Mouse (Mus musculus): Measurements from ENCODE around the gene Dhx32. TPM values are rescaled to one million over a fixed set of nuclear protein-coding genes. Genes with fewer than 3 reads are reported as not detected.
"Not testable (repeated sequence)": the region's sequence is repeated elsewhere in the genome, so short reads cannot be mapped to it uniquely, and the experiment has no call there.

Dhx32 gene
- polyA plus RNA-seq, 1 experiment = 20.8 TPM

DNA sequence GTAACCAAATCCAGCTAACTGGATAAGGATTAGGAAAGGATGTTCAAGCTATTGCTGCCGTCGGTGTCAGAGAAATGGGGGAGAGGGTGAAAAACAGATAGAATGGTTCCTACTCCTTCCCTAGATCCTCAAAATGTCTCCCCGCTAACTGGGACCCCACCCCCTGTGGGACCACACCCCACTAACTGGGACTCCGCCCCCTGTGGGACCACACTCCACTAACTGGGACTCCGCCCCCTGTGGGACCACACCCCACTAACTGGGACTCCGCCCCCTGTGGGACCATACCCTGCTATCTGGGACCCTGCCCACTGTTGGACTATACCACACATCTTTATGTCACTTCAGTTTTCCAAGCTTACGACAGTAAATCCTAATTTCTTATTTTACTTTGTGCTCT is 78.6 kb downstream of the Dhx32 start:
- TF ChIP-seq CTCF (IDR thresholded peaks at IDR 0.05; ENCODE audit: borderline replicate concordance, control insufficient read depth, extremely low read depth, insufficient read depth, low read length, poor library complexity) (no peak), POLR2A (IDR thresholded peaks at IDR 0.05; ENCODE audit: control insufficient read depth, extremely low read depth, insufficient read depth, low read length, poor library complexity) (no peak)
- H3K27me3 ChIP-seq (ENCODE audit: control insufficient read depth, insufficient read depth, low read length) = no peaks in the 10 kb centered on the region
- H3K36me3 ChIP-seq (ENCODE audit: control insufficient read depth, insufficient read depth, low read length) = no peaks in the 10 kb centered on the region; the same call in 1 of the 2 replicates
- 97% methylated on average over 7 of the region's 7 CpGs for WGBS
- no peak overlapping the region for H3K27ac ChIP-seq (ENCODE audit: control insufficient read depth, insufficient read depth, low read length)
- no peak for DNase-seq
- H3K4me1 ChIP-seq (replicated peaks; ENCODE audit: control insufficient read depth, insufficient read depth, low read length) = no peaks in the 10 kb centered on the region
- no peak overlapping the region for H3K4me3 ChIP-seq (ENCODE audit: control insufficient read depth, insufficient read depth, low read length)

DNA sequence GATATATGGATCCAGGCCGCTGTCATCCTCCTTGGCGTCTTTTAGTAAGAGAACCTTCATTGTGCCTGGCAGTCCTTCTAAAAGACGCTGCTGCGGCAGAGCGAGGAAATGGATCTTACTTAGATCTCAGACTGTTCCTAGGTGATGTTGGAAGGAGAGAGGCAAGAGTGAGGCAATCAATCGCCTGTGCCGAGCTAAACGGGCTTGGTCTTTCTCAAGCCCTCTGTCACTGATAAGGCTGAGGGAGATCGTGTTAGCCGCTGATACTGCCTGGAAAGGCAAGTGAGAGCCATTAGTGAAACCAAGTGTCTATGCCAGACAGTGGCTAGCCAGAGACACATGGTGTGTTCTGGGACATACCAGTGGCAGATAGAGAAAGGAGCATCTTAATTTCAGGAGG is 80.2 kb downstream of the Dhx32 start:
- no peak for DNase-seq
- 97% methylated on average over 10 of the region's 10 CpGs for WGBS
- Histone ChIP-seq H3K4me3 (ENCODE audit: control insufficient read depth, insufficient read depth, low read length) (no peak overlapping the region), H3K27ac (ENCODE audit: control insufficient read depth, insufficient read depth, low read length) (no peak overlapping the region), H3K27me3 (ENCODE audit: control insufficient read depth, insufficient read depth, low read length) (no peaks in the 10 kb centered on the region), H3K4me1 (replicated peaks; ENCODE audit: control insufficient read depth, insufficient read depth, low read length) (no peaks in the 10 kb centered on the region), H3K36me3 (ENCODE audit: control insufficient read depth, insufficient read depth, low read length) (no peaks in the 10 kb centered on the region; the same call in 1 of the 2 replicates)
- TF ChIP-seq CTCF (IDR thresholded peaks at IDR 0.05; ENCODE audit: borderline replicate concordance, control insufficient read depth, extremely low read depth, insufficient read depth, low read length, poor library complexity) (no peak), POLR2A (IDR thresholded peaks at IDR 0.05; ENCODE audit: control insufficient read depth, extremely low read depth, insufficient read depth, low read length, poor library complexity) (no peak)

DNA sequence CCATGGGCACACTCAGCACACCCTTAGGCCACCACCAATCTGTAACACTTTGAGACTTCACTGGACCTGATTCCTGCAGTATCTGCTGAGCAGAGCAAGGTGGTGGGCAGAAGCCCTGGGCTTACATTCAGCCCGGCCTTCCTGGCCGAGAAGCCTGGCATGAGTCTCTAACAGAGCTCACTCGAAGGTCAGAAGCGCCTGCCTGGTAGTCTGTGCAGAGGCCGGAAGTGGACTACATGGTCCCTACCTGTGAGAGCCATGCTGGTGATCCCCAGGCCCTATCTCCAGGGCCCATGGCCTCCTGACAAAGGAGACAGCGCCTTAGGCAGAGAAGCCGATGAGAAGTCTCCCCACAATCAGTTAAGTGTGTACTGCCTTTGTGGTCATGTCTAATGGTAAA is 81.2 kb downstream of the Dhx32 start:
- no peak overlapping the region for H3K27ac ChIP-seq (ENCODE audit: control insufficient read depth, insufficient read depth, low read length)
- no peak for TF ChIP-seq CTCF (IDR thresholded peaks at IDR 0.05; ENCODE audit: borderline replicate concordance, control insufficient read depth, extremely low read depth, insufficient read depth, low read length, poor library complexity)
- no peak for TF ChIP-seq POLR2A (IDR thresholded peaks at IDR 0.05; ENCODE audit: control insufficient read depth, extremely low read depth, insufficient read depth, low read length, poor library complexity)
- H3K4me1 ChIP-seq (replicated peaks; ENCODE audit: control insufficient read depth, insufficient read depth, low read length) = no peaks in the 10 kb centered on the region
- DNase-seq = no peak
- no peak overlapping the region for H3K4me3 ChIP-seq (ENCODE audit: control insufficient read depth, insufficient read depth, low read length)
- 99% methylated on average over 7 of the region's 7 CpGs for WGBS
- H3K36me3 ChIP-seq (ENCODE audit: control insufficient read depth, insufficient read depth, low read length) = no peaks in the 10 kb centered on the region; the same call in 1 of the 2 replicates
- H3K27me3 ChIP-seq (ENCODE audit: control insufficient read depth, insufficient read depth, low read length) = no peaks in the 10 kb centered on the region

DNA sequence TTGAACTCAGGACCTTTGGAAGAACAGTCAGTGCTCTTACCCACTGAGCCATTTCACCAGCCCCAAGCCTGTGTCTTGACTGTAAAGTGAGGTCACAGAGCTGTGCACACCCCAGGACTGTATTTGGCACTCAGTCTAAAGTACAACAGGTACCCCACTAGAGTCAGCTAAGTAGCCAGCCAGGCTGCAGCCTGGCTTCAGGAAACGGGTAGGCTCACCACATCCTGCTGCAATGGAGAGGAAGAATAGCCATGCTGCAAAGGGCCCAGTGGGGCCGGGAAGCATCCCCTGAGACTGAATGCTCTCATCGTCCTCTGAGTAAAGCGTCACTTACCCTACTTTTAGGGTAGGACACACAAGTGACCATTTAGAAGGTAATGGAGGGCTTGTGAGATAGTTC is 82.6 kb downstream of the Dhx32 start:
- H3K4me3 ChIP-seq (ENCODE audit: control insufficient read depth, insufficient read depth, low read length) = no peak overlapping the region

DNA sequence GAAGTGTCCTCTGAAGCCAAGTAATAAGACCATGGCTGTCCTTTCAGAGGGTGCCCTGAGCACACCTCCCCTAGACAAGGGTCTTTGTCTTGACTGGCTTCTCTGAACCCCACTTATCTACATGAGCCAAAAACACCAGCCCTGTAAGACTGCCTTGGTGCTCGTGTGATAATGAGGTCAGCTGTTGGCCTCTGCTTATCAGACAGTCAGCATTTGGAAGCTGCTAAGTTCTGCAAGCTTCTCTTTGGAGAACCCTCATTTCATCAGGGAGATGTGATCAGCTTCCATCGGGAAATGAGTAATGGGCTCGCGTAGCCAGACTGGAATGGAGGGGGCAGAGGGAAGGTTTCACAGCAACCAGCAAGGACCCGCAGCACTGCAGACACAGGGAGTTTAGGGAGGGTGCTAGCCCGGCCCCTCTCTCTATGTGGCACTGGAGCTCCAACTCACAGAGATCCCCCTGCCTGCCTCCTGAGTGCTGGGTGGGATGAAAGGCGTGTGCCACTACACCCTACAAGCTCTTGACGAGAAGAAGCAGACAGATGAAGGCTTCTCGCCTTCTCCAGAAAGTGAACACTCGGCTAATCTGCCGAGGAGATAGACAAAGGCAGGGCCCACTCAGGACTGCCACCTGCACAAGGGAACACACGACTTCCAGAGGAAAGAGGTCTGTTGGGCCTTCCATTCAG is 84.4 kb downstream of the Dhx32 start:
- no peaks in the 10 kb centered on the region for H3K27me3 ChIP-seq (ENCODE audit: control insufficient read depth, insufficient read depth, low read length)
- H3K4me3 ChIP-seq (ENCODE audit: control insufficient read depth, insufficient read depth, low read length) = no peak overlapping the region
- no peaks in the 10 kb centered on the region for H3K4me1 ChIP-seq (replicated peaks; ENCODE audit: control insufficient read depth, insufficient read depth, low read length)
- H3K36me3 ChIP-seq (ENCODE audit: control insufficient read depth, insufficient read depth, low read length) = no peaks in the 10 kb centered on the region; the same call in 1 of the 2 replicates
- TF ChIP-seq CTCF (IDR thresholded peaks at IDR 0.05; ENCODE audit: borderline replicate concordance, control insufficient read depth, extremely low read depth, insufficient read depth, low read length, poor library complexity) = no peak
- no peak for TF ChIP-seq POLR2A (IDR thresholded peaks at IDR 0.05; ENCODE audit: control insufficient read depth, extremely low read depth, insufficient read depth, low read length, poor library complexity)
- no peak overlapping the region for H3K27ac ChIP-seq (ENCODE audit: control insufficient read depth, insufficient read depth, low read length)
- 95% methylated on average over 12 of the region's 12 CpGs for WGBS
- DNase-seq = no peak

More for the DNA sequence above, 82.6 kb downstream of the Dhx32 start:
- 62% methylated on average over 4 of the region's 4 CpGs for WGBS
- TF ChIP-seq CTCF (IDR thresholded peaks at IDR 0.05; ENCODE audit: borderline replicate concordance, control insufficient read depth, extremely low read depth, insufficient read depth, low read length, poor library complexity) (no peak), POLR2A (IDR thresholded peaks at IDR 0.05; ENCODE audit: control insufficient read depth, extremely low read depth, insufficient read depth, low read length, poor library complexity) (no peak)
- Histone ChIP-seq H3K4me1 (replicated peaks; ENCODE audit: control insufficient read depth, insufficient read depth, low read length) (no peaks in the 10 kb centered on the region), H3K36me3 (ENCODE audit: control insufficient read depth, insufficient read depth, low read length) (no peaks in the 10 kb centered on the region; the same call in 1 of the 2 replicates), H3K27me3 (ENCODE audit: control insufficient read depth, insufficient read depth, low read length) (no peaks in the 10 kb centered on the region), H3K27ac (ENCODE audit: control insufficient read depth, insufficient read depth, low read length) (no peak overlapping the region)
- DNase-seq = no peak

DNA sequence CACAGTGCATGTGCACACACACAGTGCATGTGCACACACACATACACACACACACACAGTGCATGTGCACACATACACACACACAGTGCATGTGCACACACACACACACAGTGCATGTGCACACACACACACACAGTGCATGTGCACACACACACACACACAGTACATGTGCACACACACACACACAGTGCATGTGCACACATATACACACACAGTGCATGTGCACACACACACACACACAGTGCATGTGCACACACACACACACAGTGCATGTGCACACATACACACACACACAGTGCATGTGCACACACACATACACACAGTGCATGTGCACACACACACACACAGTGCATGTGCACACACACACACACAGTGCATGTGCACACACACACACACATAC is 96.9 kb downstream of the Dhx32 start:
- not testable (repeated sequence) for H3K27me3 ChIP-seq (ENCODE audit: control insufficient read depth, insufficient read depth, low read length); H3K27ac ChIP-seq (ENCODE audit: control insufficient read depth, insufficient read depth, low read length); H3K36me3 ChIP-seq (ENCODE audit: control insufficient read depth, insufficient read depth, low read length); DNase-seq; H3K4me3 ChIP-seq (ENCODE audit: control insufficient read depth, insufficient read depth, low read length); H3K4me1 ChIP-seq (replicated peaks; ENCODE audit: control insufficient read depth, insufficient read depth, low read length)

DNA sequence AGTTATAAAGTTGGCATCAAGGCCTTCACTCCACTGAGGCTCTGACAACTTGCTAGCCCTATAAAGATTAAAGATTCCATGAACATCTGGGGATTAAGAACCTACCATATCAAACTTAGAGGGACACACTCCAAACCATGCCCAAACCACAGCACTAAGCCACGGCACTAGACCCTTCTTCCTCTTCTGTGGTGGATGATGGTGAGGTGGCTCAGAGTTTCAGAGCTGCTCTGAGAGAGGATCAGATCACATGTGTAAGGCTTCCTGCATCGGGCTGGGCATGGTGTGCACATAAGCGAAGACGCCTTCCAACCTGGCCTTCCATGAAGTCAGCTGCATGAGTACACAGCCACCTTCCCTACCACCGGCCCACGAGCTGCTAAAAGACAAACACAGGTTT is 97.8 kb downstream of the Dhx32 start:
- no peaks in the 10 kb centered on the region for H3K27me3 ChIP-seq (ENCODE audit: control insufficient read depth, insufficient read depth, low read length)
- H3K4me3 ChIP-seq (ENCODE audit: control insufficient read depth, insufficient read depth, low read length) = no peak overlapping the region
- DNase-seq = no peak
- H3K36me3 ChIP-seq (ENCODE audit: control insufficient read depth, insufficient read depth, low read length) = no peaks in the 10 kb centered on the region
- WGBS = 48% methylated on average over 6 of the region's 6 CpGs
- TF ChIP-seq CTCF (IDR thresholded peaks at IDR 0.05; ENCODE audit: borderline replicate concordance, control insufficient read depth, extremely low read depth, insufficient read depth, low read length, poor library complexity) (no peak), POLR2A (IDR thresholded peaks at IDR 0.05; ENCODE audit: control insufficient read depth, extremely low read depth, insufficient read depth, low read length, poor library complexity) (no peak)
- no peaks in the 10 kb centered on the region for H3K4me1 ChIP-seq (replicated peaks; ENCODE audit: control insufficient read depth, insufficient read depth, low read length)
- no peak overlapping the region for H3K27ac ChIP-seq (ENCODE audit: control insufficient read depth, insufficient read depth, low read length)

All from thymus, adult 2 months (tissue).